Mouse (Mus musculus) liver, adult 2 months (tissue): ENCODE measurements around the gene Thsd7b.

ENCODE experiments used
- CTCF ChIP-seq: fragments of 200-500 bp; IDR thresholded peaks from 2 replicates; pipeline ENCODE4 v1.5.1; 2011; ENCODE audit warnings: low read depth, low read length, control low read depth
- POLR2A ChIP-seq: fragments of 200-500 bp; IDR thresholded peaks from 2 replicates; pipeline ENCODE4 v1.6.1; 2011; ENCODE audit warnings: low read length, control low read depth; ENCODE audit not compliant: insufficient read depth; ENCODE audit errors: extremely low read depth

DNA sequence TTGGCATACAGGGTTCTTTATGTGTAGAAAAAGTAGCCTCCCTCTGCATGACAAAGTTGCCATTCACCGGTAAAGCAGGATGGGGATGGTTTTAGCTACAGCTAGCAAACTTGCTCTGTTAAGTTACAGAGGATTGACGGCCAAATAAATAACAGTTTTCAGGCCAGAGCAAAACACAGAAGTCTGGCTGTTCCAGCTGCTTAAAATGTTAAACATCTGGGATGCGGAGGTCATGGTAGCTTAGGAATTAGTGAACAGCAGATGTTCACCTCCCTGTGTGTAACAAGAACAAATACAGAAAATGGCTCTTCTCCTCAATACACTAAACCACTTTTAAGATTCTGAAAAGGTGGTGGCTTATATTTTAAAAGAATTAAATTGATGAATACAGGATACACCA lies 944.3 kb downstream of the Thsd7b start:
- TF ChIP-seq CTCF (no peak), POLR2A (no peak)
